Mouse (Mus musculus): ENCODE measurements around the gene Cped1.

Gene Cped1

DNA sequence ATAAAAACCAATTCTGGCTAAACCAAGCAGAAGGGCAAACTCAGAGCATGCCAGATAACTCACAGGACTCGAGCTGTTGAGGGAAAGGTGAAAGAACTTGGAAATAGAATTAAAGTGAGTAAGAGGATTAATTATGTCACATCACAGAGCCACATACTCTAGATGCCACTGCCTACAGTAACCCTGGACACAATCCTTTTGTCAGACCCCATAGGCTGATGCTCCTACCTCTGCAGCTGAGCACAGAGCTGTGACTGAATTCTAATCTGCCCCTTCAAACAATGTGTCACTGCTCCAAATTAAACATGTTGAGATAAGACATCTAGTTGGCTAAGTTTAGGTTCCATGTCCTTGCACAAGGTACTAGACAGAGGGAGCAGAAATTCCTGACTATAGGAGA, 176.2 kb downstream of the Cped1 start:
- no peak for DNase-seq (ENCODE audit: low spot score in 2 of 2)

- DNase-seq (ENCODE audit: low spot score in 2 of 2) = no peak
Measured at GRCm38 (mm10) chr6:22168388-22168787, 182.7 kb downstream of the Cped1 start.

GRCm38 (mm10) chr6:22178721-22179295, 193.1 kb downstream of the Cped1 start:
- DNase-seq (ENCODE audit: low spot score in 2 of 2) = no peak

DNA sequence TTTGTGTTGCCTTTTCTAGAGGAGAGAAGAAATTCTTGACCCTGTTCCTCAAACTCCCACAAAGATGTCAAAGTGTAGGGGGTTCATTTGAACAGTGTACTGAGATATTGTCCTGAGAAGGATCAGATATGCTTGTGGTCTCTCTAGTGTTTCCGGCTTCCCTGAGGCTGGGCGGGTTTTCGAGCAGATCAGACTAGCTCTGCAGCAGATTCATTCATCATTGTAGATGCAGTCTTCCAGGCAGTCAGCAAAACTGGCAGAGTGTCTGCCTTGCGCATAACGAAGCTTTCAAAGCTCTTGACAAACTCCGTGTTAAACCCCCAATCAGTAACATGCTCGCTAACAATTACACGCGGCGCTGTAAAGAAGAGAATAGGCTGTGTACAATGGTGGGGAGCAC, 194.6 kb downstream of the Cped1 start:
- DNase-seq (ENCODE audit: low spot score in 2 of 2) = peak; percentile 21

GRCm38 (mm10) chr6:22186967-22187366, 201.3 kb downstream of the Cped1 start:
- no peak for DNase-seq (ENCODE audit: low spot score in 2 of 2)

DNA sequence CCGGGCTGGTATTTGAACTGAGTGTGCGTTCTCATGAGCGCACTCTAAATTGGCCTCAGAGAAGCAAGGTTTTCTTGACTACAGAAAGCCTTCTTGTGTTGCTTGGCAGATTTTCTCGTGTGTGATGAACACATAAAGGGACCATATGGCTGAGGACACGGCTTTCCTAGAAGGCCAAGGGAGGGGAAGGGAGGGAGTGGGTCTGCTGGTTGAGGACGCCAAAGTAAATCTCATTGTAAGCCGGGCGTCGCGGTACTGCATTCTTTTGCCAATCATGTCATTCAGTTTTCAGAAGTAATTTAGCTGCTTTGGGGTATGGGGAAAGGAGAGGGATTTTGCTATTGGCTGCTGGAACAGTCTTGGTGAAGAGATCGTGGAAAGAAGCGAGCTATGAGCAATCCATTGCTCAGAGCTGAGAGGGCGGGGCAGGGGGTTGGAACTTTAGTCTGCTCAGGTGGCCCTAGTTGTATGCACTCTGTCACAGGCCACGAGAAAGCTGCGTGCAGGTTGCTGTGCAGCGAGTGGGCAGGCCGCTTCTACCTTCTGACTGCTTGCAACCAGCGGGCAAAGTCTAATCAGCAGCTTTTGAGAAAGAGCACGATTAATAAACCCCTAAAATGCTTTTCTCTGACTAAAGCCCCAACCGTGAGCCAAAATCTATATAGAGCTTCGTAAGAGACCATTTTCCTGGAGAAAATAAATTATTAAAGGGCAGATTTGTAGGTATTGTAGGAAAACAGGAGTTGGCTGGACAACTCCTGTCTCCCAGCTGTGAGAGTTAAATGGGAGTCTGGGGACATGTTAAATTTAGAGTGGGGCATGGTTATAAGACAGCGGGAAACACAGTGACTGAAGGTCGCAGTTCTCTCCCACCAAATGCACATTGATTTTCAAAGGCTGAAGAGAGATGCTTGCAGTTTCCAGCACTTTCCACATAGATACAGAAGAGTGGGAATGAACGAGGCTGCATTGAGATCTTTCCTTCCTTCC, 203.9 kb downstream of the Cped1 start:
- DNase-seq (ENCODE audit: low spot score in 2 of 2) = no peak

DNA sequence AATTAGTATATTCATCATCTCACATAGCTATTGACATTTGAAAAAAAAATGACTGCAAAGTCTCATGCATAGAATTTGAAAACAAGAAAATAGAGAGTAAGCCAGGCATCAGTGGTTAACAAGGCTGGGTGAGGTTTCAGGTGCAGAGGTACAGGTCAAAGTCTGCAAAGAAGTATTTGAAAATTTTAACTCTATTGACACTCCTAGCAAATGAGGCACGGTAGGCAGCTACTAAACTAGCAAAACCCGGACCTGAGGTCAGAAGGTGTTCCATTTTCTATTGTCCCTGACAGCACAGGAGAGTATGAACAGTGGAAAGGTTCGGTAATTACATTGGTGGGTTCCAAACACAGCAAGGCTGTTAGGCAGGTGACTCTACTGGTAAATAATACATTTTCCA, 212.9 kb downstream of the Cped1 start:
- no peak for DNase-seq (ENCODE audit: low spot score in 2 of 2)

DNA sequence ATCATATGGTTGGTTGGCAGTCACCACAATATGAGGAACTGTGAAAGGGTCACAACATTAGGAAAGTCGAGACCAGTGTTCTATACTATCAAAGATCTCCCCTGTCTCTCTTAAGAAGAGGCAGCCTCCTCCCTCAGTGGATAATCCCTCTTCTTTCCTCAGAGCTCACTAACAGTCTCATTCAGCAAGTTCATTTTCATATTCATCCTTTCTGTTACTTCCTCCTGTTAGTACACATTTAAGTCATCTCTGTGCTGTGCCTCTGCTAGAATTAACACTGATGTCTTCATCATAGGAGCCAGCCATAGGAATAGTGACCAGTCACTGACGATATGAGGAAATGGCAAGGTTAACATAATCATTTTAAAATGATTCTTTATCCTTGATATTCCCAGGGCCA, 213.8 kb downstream of the Cped1 start:
- DNase-seq (ENCODE audit: low spot score in 2 of 2) = no peak

DNA sequence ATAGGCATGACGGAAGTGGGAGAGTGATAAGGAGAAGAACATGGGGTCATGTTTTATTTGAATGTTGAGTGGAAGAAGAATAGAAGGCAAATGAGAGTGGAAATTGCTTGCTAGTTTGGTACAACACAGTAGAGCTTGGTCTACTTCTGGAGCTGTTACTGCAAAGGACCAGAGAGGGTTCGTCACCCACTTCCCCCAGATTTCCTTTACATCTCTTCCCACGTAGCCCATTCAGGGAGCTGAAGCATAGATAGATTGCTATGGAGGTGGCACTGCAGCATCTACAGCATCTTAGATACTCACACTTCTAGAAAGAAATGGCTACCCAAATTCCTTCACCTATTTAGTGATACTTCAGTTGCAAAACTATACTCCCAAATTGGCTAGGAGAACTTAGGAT, 214.4 kb downstream of the Cped1 start:
- peak in 1 of 2 experiments; percentile 4 for DNase-seq (ENCODE audit: low spot score in 2 of 2)

GRCm38 (mm10) chr6:22201879-22202278, 216.2 kb downstream of the Cped1 start:
- no peak for DNase-seq (ENCODE audit: low spot score in 2 of 2)

DNA sequence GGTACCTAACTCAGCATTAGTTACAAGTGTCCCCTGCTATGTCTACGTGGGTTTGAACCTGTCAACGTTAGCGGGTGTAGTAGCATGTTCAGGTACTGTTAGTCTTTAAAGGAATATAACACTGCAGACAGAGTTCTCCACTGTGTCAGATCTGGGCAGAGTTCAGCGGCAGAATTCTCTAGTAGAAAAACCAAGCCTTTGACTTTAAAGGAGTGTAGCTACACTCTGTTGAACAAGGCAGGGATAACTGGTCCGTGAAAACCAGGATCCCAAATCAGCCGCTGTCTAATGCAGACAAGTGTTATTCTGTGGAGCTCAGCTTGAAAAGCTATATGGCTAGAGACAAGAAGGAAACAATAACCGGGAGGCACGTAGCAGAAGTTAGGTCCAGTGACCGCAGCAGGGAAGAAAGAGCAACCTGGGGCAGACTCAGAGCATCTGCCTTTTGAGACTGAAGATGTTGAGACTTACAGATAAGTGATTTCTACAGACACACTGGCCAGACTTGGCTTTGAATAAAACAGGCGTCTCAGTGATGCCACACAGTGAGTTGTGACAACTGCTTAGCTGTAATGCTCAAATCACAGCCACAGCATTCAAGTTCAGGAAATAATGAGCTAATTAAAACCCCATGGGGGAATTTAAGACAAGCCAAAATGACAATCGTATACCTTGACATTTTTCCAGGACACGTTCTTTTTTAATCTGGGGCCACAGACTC, 219.5 kb downstream of the Cped1 start:
- DNase-seq (ENCODE audit: low spot score in 2 of 2) = no peak

DNA sequence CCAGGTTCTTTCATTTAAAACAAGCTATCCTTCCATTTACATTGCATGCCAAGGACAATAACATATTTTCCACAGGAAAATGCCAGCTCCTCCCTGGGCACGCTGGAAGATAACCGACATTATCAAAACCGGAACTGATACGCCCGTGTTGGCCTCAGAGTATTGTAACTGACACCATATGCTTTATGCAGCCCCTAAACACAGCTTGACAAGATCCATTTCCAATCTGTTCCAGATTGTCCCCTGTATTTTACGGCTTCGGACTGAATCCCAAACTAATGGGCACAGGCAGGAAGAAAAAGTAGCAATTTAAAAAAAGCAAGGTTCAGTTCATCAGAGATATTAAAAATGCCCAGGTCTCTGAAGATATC, 220.0 kb downstream of the Cped1 start:
- no peak for DNase-seq (ENCODE audit: low spot score in 2 of 2)

DNA sequence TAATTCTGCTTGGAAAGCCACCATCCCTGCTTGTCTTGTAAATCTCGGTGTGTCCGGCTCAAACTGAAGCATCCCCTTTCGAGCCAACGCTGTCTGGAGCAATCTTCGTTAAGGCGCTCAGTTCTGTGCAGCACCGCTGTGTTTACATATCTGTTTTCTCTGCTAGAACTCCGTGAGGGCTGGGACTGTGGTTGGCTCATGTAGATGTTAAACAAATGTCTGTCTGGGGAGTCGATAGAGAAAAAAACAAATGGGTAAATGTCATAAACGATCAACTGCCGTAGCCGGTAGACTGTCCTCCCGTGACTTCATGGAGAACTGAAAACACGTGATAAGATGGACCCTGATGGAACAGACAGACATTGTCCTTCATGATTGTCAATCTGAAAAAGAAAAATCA, 220.5 kb downstream of the Cped1 start:
- DNase-seq (ENCODE audit: low spot score in 2 of 2) = peak in 1 of 2 experiments; percentile 23

DNA sequence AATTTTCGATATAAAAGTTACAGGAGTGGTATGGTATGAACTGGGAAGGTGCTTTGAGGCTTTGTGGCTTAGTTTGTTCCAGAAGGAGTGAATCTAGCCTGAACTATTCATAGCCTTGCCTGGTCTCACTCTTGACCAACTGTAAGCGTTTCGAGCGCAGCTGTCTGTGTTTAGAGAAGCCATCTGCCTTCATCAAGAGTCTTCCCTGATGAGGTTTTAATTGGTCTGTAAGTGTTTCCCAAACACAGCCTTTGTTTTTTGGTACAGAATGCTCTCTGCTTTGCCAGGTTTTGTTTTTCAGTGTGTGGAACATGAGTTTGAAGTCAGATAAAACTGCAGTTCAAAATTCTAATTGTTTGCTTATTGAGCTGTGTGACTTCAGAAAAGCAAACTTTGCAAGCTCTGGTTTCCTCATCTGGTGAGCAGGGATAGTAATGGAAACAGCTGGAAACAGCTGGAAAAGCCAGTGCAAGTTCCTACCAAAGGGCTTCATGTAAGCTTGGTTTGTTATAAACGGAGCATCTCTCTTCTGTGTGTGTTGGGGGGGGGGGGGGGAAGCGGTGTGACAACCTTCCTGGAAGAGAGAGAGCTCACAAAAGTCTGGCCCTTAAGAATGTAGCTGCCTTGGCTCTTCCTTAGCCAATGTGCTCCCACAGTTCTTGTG, 221.0 kb downstream of the Cped1 start:
- peak in 1 of 2 experiments; percentile 29 for DNase-seq (ENCODE audit: low spot score in 2 of 2)

GRCm38 (mm10) chr6:22212158-22212557, 226.4 kb downstream of the Cped1 start:
- DNase-seq (ENCODE audit: low spot score in 2 of 2) = no peak

DNA sequence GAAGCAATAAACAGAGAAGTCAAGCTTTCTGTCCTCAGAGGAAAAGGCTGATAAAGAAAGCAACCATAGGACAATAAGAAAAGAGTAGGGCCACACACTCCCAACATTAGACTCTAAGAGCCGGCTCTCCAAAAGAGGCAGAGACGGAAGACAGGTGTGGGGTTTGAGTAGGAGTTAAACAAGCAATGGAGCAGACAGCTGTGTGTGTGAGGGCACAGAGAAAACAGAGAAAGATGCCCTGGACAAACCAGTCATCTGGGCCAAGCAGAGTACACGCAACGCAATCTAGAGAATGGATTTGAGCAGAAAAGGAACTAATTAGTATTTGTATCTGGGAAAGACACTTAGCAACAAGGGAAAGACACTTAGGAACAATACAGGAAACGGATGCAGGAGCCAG, 227.5 kb downstream of the Cped1 start:
- no peak for DNase-seq (ENCODE audit: low spot score in 2 of 2)

DNA sequence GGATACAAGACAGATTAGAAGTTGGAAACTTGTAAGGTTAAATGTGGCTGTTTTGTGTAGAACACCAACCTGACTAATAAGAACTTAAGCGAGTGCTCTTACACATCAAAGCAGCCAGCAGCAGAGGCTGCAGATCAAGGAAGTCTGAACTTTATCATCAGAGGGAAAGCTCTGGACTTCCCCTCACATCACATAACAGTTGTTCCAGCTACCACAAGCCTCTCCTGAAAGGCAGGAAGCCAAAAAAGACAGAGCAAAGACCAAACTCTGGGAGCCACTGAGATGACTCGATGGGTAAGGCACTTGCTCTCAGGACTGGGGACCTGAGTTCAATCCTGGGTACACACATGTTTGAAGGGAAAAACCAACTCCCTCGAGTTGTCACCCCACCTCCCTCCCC, 228.1 kb downstream of the Cped1 start:
- DNase-seq (ENCODE audit: low spot score in 2 of 2) = no peak

GRCm38 (mm10) chr6:22214665-22215064, 228.9 kb downstream of the Cped1 start:
- no peak for DNase-seq (ENCODE audit: low spot score in 2 of 2)

DNA sequence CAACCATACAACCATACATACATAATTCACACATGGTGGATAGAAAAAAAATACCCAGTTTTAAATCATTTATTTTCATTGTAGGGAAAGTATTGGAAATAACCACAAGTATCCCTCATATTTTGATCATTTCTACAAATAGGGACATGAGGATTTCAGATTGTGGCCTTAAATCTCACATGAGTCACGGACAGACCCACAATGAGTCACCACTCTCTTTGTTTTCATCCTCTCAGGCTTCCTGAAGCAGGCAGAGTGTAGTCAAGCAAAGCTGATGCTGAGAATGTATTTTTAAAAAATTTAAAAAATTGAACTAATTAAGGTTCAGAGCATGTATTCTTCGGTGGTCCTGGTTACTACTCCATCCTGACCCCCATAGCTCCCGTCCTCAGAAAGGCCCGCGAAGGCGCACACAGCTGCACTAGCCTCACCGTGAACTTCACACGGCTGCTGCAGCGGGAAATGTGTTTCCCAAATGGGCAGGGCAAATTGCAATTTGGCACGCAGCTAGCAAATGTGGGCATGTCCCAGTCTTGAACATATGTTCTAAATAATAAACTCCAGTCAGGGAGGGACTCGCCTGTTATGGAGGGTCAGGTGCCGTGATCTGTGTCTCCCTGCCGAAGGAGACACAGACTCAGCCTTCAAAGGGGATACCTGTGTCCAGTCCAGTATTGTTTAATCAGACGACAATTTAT, 230.7 kb downstream of the Cped1 start:
- DNase-seq (ENCODE audit: low spot score in 2 of 2) = no peak

GRCm38 (mm10) chr6:22221134-22221533, 235.4 kb downstream of the Cped1 start:
- DNase-seq (ENCODE audit: low spot score in 2 of 2) = no peak

DNA sequence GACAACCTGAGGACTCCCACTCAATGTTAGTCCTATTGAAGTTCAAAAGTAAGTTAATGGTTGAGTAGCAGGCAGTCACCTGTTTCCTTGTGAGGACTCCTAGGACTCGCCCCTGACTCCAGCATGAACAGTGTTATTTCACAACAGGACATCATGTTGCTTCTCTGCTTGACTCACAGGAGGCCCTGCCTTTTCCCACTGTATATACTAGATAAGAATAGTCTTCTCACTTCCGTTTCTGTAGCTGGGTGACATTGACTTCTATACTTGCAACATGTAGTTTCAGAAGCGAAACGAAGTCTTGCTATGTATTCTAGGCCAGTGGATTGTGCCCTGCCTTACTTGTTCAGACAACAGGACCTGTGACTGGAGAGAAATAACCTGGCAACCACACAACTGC, 236.4 kb downstream of the Cped1 start:
- DNase-seq (ENCODE audit: low spot score in 2 of 2) = no peak
